Mouse (Mus musculus): ENCODE measurements around the gene P2rx1.
A peak's percentile ranks its signal among the peaks of the same experiment; 100 is the strongest.

GRCm38 (mm10) chr11:73039102-73039799, 40.3 kb downstream of the P2rx1 start:
- TF ChIP-seq CTCF (IDR thresholded peaks at IDR 0.05) (peak; percentile 86), POLR2A (IDR thresholded peaks at IDR 0.05; ENCODE audit: insufficient read depth, low read depth, low read length) (no peak), EP300 (IDR thresholded peaks at IDR 0.05; ENCODE audit: insufficient read depth, low read depth, low read length) (no peak)

Data from heart, adult 2 months (tissue).